Comparison of ENCODE assay signal across 12 mouse cellular contexts in genomic region chr6:114866619-114867018, GRCm38 (mm10).
A peak's percentile ranks its signal among the peaks of the same experiment; 100 is the strongest.
DNase-seq lines count a peak whose midpoint lies in the region; ATAC-seq and TF ChIP-seq lines count a peak whose summit lies in the region.
"Had no signal": no experiment of that assay in that cellular context is flagged by ENCODE, and none has a peak within 500 bp of the region (broad histone marks: within the 10 kb centered on the region; RNA-seq: fewer than 3 reads in every experiment).

No protein-coding gene starts in this region.

- peak overlapping the region; percentile 85 for H3K27ac ChIP-seq in brown adipose tissue, adult 24 weeks (replicated peaks; ENCODE audit: low read depth, low read length)
- H3K27ac ChIP-seq in embryonic fibroblast, embryonic 13.5 days (ENCODE audit: insufficient read depth, low read length), result peak overlapping the region; percentile 20
- H3K27ac ChIP-seq in kidney, postnatal 0 days, result peak overlapping the region; percentile 60
- no peak overlapping the region for H3K27ac ChIP-seq in midbrain, embryonic 10.5 days (replicated peaks)
- H3K27ac ChIP-seq: hindbrain, embryonic 10.5 days; midbrain, embryonic 12.5 days had no signal

- no peaks in the 10 kb centered on the region for H3K27me3 ChIP-seq in kidney, postnatal 0 days (ENCODE audit: insufficient read depth, low read length)
- H3K27me3 ChIP-seq in midbrain, embryonic 10.5 days (ENCODE audit: low read depth, poor library complexity, severe bottlenecking), result no peaks in the 10 kb centered on the region
- H3K27me3 ChIP-seq: midbrain, embryonic 12.5 days had no signal

- H3K36me3 ChIP-seq in kidney, postnatal 0 days (ENCODE audit: insufficient read depth, low read length), result peaks cover 21% of the 10 kb centered on the region; the same call in 1 of the 2 replicates
- peaks cover 56% of the 10 kb centered on the region for H3K36me3 ChIP-seq in midbrain, embryonic 10.5 days

- no peak for TF ChIP-seq CTCF in embryonic fibroblast, embryonic 13.5 days (IDR thresholded peaks at IDR 0.05; ENCODE audit: borderline replicate concordance, insufficient read depth, low read length)
- TF ChIP-seq CTCF in kidney, postnatal 0 days (IDR thresholded peaks at IDR 0.05; ENCODE audit: low read depth), result no peak

- DNase-seq in kidney, adult 18-20 months, result peak; percentile 27
- DNase-seq in kidney, postnatal 10 days, result no peak
- peak; percentile 33 for DNase-seq in kidney, postnatal 0 days (ENCODE audit: low spot score)
- no peak for DNase-seq in midbrain, embryonic 10.5 days (ENCODE audit: low spot score)
- DNase-seq in retina, embryonic 14.5 days (ENCODE audit: low spot score), result no peak
- DNase-seq: cerebellum, postnatal 36 days; layer of hippocampus, adult 9-11 months had no signal

- H3K4me3 ChIP-seq in brown adipose tissue, adult 24 weeks (ENCODE audit: insufficient read depth, low read depth, low read length), result no peak overlapping the region
- no peak overlapping the region for H3K4me3 ChIP-seq in embryonic fibroblast, embryonic 13.5 days (ENCODE audit: insufficient read depth, low read length)
- H3K4me3 ChIP-seq in kidney, postnatal 0 days (replicated peaks; ENCODE audit: low read depth, low read length), result no peak overlapping the region
- no peak overlapping the region for H3K4me3 ChIP-seq in midbrain, embryonic 10.5 days
- H3K4me3 ChIP-seq: hindbrain, embryonic 10.5 days; midbrain, embryonic 12.5 days had no signal

- H3K9ac ChIP-seq in kidney, postnatal 0 days (ENCODE audit: low read depth, low read length), result no peak overlapping the region
- H3K9ac ChIP-seq: midbrain, embryonic 12.5 days had no signal

- ATAC-seq in kidney, postnatal 0 days (replicated peaks; ENCODE audit: low FRiP score, low read depth), result no peak
- ATAC-seq: forebrain, embryonic 16.5 days had no signal

- H3K9me3 ChIP-seq in kidney, postnatal 0 days (replicated peaks; ENCODE audit: low read length), result no peaks in the 10 kb centered on the region
- no peaks in the 10 kb centered on the region for H3K9me3 ChIP-seq in midbrain, embryonic 10.5 days (replicated peaks)
- H3K9me3 ChIP-seq: hindbrain, embryonic 10.5 days; midbrain, embryonic 12.5 days had no signal

- peaks cover 58% of the 10 kb centered on the region for H3K4me1 ChIP-seq in brown adipose tissue, adult 24 weeks (ENCODE audit: control insufficient read depth, insufficient read depth, insufficient read length, low read length)
- peaks cover 23% of the 10 kb centered on the region for H3K4me1 ChIP-seq in embryonic fibroblast, embryonic 13.5 days (ENCODE audit: control insufficient read depth, insufficient read depth, low read length)
- peaks cover 5% of the 10 kb centered on the region; the same call in 1 of the 2 replicates for H3K4me1 ChIP-seq in kidney, postnatal 0 days (replicated peaks; ENCODE audit: insufficient read depth, low read length)
- peaks cover 30% of the 10 kb centered on the region for H3K4me1 ChIP-seq in midbrain, embryonic 10.5 days

- TF ChIP-seq POLR2A in embryonic fibroblast, embryonic 13.5 days (IDR thresholded peaks at IDR 0.05; ENCODE audit: low read depth, low read length), result no peak

- 73% methylated on average over 4 of the region's 4 CpGs for WGBS in kidney, postnatal 0 days
- WGBS in midbrain, embryonic 10.5 days, result 90% methylated on average over 4 of the region's 4 CpGs

- H3K4me2 ChIP-seq in kidney, postnatal 0 days (ENCODE audit: low read length), result no peak overlapping the region
- H3K4me2 ChIP-seq: midbrain, embryonic 12.5 days had no signal

Comparison
In these comparisons a context has a peak if more than half of its experiments do, and no peak if none do; other contexts are left out.
1. DNase-seq: peak in kidney, adult 18-20 months (single experiment) and kidney, postnatal 0 days (single experiment); none in kidney, postnatal 10 days (single experiment), midbrain, embryonic 10.5 days (single experiment) and retina, embryonic 14.5 days (single experiment).